Mouse (Mus musculus) heart, adult 2 months (tissue): Measurements from ENCODE around the gene Elmo1.

Experiments
- EP300 ChIP-seq: fragments of 200-500 bp; IDR thresholded peaks from 2 replicates; pipeline ENCODE4 v1.6.1; 2011; ENCODE audit warnings: low read depth, low read length, control low read depth; ENCODE audit not compliant: insufficient read depth
- POLR2A ChIP-seq: fragments of 200-500 bp; IDR thresholded peaks from 2 replicates; pipeline ENCODE4 v1.6.1; 2011; ENCODE audit warnings: mild to moderate bottlenecking, low read depth, low read length, control low read depth; ENCODE audit not compliant: insufficient read depth

DNA sequence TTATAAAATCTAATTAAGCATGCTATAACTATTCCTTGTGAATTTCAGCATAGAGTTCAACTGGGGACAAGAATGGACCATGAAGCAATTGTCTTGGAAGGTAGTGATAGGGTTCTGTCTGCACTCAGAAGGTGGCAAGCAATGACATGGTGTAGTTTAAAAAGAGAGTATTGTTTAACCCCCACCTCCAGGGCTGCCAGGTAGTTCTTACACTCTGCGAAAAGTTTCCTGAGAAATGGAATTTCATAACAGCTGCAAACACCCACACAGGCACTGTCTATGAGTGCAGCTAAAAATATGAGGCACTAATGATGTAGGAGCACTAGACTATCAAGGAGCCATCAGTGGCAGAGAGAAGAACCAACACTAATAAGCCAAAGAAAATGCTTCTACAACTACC is 13.9 kb upstream of the Elmo1 start:
- no peak for TF ChIP-seq POLR2A
- no peak for TF ChIP-seq EP300
